Mouse (Mus musculus): ENCODE data around the gene Clic1. TPM values are rescaled to one million over a fixed set of nuclear protein-coding genes. Genes with fewer than 3 reads are reported as not detected.

Gene Clic1
- polyA plus RNA-seq, 1 experiment from 2014 or later, result 179 TPM

DNA sequence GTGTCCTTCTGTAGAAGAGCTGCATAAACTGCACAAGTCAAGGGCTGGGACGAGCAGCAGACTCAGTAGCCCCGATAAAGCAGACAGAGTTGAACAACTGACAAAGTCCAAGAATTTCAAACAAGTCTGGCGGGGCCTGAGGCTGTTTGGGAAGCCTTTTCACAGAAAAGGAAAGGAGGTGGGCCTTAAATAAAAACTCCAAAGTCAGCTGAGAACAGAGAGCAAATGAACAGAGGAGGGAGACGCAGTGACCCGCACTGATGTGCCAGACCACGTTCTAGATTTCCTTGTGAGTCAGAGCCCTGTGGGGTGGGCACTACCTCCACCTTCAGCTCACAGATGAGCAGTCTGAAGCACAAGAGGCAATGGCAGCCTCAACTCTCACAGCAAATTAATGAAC is 14.9 kb upstream of the Clic1 start:
- peaks cover 8% of the 10 kb centered on the region for H3K4me1 ChIP-seq
- H3K4me3 ChIP-seq, result no peak overlapping the region
- 0 out of 2 replicates have a peak overlapping the region, but pooled peaks have one; percentile 11 for H3K27ac ChIP-seq
- H3K36me3 ChIP-seq (replicated peaks), result no peaks in the 10 kb centered on the region
- no peak for DNase-seq (ENCODE audit: extremely low spot score, low spot score)
- no peaks in the 10 kb centered on the region for H3K9me3 ChIP-seq
- 0 out of 2 replicates have a peak, but pooled peaks cover 3% of the 10 kb centered on the region for H3K27me3 ChIP-seq (ENCODE audit: poor library complexity, severe bottlenecking)
- 84% methylated on average over 6 of the region's 6 CpGs for WGBS

DNA sequence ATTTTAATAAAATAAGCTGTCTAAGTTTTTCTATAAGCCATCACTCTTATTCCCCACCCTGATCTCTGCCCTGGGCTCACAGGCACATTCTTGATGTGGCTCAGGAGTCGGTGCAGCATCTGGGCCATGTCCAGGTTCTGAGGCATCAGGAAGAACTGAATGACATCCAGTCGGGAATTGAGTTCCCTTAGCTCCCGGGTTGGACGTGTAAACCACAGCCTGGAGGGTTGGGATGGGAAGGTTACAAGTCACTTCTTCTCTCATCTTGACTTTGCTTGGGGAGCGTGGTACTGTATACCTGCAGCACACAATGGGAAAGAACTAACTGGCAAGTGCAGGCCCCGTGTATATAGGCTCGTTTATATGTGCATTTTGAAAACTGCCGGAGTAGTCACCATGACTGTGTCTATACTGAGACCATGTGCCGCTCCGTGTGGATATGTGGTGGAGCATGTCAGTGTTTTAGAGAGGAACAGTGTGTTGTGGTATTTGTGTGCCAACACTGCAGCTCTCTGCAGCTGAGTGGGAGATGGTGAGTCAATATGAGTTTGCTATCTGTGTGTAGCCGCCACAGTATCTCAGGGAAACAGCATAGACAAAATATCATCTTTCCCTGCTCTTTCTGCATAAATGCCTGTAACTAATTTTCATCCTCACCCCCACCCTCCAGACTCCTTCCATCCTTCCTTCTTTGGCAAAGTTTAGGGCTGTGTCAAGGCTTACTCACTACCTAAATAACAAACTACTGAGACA is 10.5 kb upstream of the Clic1 start:
- Histone ChIP-seq H3K4me3 (no peak overlapping the region), H3K36me3 (replicated peaks) (no peaks in the 10 kb centered on the region), H3K9me3 (no peaks in the 10 kb centered on the region), H3K27me3 (ENCODE audit: poor library complexity, severe bottlenecking) (no peaks in the 10 kb centered on the region), H3K4me1 (no peaks in the 10 kb centered on the region), H3K27ac (no peak overlapping the region)
- no peak for DNase-seq (ENCODE audit: extremely low spot score, low spot score)
- 91% methylated on average over 11 of the region's 11 CpGs for WGBS

DNA sequence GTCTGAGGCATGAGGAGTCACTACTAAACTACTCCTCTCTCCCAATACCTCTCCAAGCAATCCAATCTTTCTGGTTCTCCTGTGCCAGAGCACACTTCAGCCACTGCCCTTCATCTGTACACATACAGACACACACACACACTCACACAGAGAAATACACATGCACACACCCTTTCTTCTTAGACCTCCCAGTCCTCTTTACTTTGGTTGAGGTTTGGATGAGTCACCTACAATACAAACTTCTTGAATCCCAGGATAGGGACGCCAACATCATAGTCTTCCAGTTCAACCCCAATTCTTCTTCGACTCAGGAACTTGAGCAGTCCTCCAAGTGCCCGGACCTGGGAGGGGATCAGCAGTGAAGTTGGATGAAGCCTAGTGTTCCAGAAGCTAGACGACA is 6.0 kb upstream of the Clic1 start:
- 89% methylated on average over 4 of the region's 4 CpGs for WGBS
- H3K4me1 ChIP-seq, result peaks cover 40% of the 10 kb centered on the region

DNA sequence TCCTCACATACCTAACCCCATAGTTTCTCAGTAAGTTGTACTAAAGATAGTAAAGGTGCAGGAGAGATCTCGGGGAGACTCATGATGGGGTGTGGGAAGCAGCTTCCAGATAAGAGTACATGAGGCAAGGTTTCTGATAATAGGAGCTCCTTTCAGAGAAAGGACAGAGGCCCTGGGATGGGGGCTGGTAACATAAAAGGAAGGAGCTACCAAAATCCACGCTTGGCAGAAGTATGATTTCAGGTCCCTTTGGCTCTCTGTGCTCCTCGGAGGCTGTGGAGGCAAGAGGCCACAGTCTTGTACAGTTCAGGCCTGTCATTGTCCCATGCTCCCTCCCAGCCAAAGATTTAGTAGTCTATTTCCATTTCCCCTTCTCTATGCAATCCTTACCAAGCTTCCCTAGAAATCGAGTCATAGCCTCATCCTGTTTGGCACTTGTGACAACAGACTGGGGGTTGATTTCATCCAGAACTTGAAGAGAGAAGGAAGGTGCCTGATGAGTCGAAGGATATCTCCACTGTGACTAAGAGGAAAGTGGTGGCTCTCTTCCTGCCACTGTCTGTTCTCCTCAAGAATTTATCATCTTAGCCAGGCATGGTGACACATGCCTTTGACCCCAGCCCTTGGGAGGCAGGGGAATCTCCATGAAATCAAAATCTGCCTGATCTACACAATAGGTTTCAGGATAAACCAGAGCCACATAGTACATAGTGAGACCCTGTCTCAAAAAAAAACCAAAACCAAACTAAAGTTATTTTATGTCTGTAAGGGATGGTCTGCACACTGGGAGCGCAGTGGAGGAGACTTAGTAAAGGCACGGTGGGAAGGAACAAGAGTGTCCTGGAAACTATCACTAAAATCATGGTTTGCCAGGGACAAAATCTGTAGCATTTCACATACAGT is 4.6 kb upstream of the Clic1 start:
- WGBS, result 87% methylated on average over 7 of the region's 7 CpGs
- DNase-seq (ENCODE audit: extremely low spot score, low spot score), result no peak
- Histone ChIP-seq H3K4me1 (peaks cover 54% of the 10 kb centered on the region), H3K9me3 (no peaks in the 10 kb centered on the region), H3K4me3 (peak overlapping the region; percentile 70), H3K27ac (peak overlapping the region; percentile 98), H3K36me3 (replicated peaks) (no peaks in the 10 kb centered on the region), H3K27me3 (ENCODE audit: poor library complexity, severe bottlenecking) (no peaks in the 10 kb centered on the region)

More for the DNA sequence above, 6.0 kb upstream of the Clic1 start:
- no peak for DNase-seq (ENCODE audit: extremely low spot score, low spot score)
- no peaks in the 10 kb centered on the region for H3K9me3 ChIP-seq
- H3K4me3 ChIP-seq, result no peak overlapping the region
- no peaks in the 10 kb centered on the region for H3K36me3 ChIP-seq (replicated peaks)
- 0 out of 2 replicates have a peak overlapping the region, but pooled peaks have one; percentile 35 for H3K27ac ChIP-seq
- H3K27me3 ChIP-seq (ENCODE audit: poor library complexity, severe bottlenecking), result no peaks in the 10 kb centered on the region

DNA sequence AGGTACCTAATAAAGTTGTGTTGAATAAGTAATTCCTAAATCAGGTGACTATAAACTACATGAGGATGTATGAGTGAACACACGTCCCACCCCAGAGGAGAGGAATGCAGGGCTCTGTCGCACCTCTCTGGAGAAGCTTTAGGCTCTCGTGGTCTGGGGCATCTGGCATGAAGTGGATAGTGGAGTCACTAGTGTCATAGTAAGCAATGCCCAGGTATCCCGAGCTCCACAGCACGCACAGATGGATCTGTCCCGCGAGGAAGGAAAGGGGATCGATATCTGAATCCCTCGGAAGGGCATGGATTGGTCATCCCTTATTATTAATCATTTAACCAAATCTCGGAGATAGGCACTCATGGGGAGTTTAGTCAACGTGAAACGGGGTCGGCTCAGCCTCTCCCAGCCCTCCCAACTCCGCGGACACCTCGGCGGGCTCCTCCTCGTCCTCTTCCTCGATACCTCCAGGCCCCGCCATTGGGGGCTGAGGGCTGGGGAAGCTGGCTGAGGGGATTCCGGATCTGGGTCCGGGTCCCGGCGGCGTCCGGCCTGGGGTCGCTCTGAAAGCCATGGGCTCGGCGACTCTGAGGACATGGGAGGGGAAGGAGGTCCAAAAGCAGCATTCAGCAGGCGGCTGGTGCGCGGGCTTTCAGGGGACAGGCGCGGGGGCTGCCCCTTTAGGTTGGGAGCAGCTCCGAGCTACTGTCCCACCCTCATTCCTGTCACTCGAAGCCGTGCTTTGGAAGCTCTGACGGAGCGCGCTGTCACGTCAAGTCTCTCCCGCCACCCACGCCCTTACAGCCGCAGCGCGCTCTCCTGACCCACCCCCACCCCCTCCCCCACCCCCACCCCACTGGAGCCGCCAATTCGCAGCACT is 3.7 kb upstream of the Clic1 start:
- Histone ChIP-seq H3K36me3 (replicated peaks) (no peaks in the 10 kb centered on the region), H3K4me1 (peaks cover 63% of the 10 kb centered on the region), H3K4me3 (peak overlapping the region; percentile 70), H3K27me3 (ENCODE audit: poor library complexity, severe bottlenecking) (no peaks in the 10 kb centered on the region), H3K27ac (peak overlapping the region; percentile 98), H3K9me3 (no peaks in the 10 kb centered on the region)
- WGBS, result 8% methylated on average over 48 of the region's 48 CpGs
- no peak for DNase-seq (ENCODE audit: extremely low spot score, low spot score)

DNA sequence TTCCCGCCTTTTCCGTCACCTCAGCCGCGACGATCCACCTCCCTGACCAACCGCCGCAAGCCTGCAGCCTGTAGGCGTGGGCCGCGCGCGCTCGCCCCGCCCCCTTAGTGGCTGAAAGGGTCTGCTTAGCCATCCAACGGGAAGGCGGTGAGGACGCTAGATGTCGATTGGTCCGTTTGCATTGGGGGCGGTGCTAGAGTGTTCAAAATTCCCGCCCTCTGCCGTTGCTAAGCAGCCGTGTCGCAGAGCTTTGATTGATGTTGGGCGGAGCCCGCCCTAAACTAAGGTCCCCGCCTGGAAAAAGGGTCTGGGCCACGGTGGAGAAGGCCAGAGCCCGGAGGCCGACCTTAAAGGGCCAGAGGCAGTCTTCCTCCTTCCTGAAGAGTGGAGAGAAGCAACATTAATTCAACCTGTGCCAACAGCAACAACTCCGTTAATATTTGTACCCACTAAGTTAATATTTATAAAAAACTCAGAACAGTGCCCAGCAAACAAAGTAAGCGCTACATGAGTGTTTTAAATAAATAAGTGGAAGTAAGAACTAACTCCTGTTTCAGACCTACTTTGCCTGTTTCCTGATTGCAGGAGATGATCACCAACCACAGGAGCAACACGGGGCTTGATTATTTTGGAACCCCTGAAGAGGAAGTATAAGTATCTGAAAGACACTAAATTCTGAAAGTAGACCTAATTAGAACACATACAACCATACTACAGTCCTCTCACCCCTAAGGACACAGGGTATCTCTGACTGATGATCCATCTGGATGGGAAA is 2.9 kb upstream of the Clic1 start, which contains the start of gene Msh5:
TSS of gene Msh5 (minus strand) at position 65 of the 775 bp plus-strand sequence.
- 3% methylated on average over 33 of the region's 33 CpGs for whole genome bisulfite sequencing

DNA sequence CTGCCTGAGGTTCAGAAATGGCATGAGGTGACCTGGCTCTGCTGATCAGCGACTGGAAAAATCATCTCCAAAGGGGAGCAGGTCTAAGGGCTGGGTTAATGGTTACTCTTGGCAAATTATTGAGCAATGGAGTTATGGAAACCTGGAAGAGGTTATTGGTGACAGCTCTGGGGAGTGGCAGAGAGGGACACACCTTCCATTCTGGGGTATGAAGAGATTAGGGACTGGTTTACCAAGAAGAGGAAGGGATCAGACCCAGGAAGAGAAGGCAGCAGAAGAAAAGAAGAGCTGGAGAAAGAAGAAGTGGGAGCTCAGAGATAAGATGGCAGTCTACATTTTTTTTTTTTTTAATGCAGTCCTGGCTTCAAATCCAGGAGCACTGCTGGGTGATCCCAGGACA is 2.1 kb upstream of the Clic1 start:
- Histone ChIP-seq H3K27ac (peak overlapping the region; percentile 98), H3K36me3 (replicated peaks) (peaks cover 7% of the 10 kb centered on the region), H3K4me3 (peak overlapping the region; percentile 19; the same call in 1 of the 2 replicates), H3K27me3 (ENCODE audit: poor library complexity, severe bottlenecking) (no peaks in the 10 kb centered on the region), H3K9me3 (no peaks in the 10 kb centered on the region), H3K4me1 (peaks cover 79% of the 10 kb centered on the region)
- DNase-seq (ENCODE audit: extremely low spot score, low spot score), result no peak
- 54% methylated on average over 1 of the region's 1 CpGs for WGBS

More for the DNA sequence above, 2.9 kb upstream of the Clic1 start, which contains the start of gene Msh5:
- Histone ChIP-seq H3K27me3 (ENCODE audit: poor library complexity, severe bottlenecking) (no peaks in the 10 kb centered on the region), H3K4me1 (peaks cover 71% of the 10 kb centered on the region), H3K4me3 (peak within 1 kb of the TSS; percentile 70), H3K36me3 (replicated peaks) (no peaks in the 10 kb centered on the region), H3K9me3 (no peaks in the 10 kb centered on the region), H3K27ac (peak within 1 kb of the TSS; percentile 98)
- peak; percentile 100 for DNase-seq (ENCODE audit: extremely low spot score, low spot score)

DNA sequence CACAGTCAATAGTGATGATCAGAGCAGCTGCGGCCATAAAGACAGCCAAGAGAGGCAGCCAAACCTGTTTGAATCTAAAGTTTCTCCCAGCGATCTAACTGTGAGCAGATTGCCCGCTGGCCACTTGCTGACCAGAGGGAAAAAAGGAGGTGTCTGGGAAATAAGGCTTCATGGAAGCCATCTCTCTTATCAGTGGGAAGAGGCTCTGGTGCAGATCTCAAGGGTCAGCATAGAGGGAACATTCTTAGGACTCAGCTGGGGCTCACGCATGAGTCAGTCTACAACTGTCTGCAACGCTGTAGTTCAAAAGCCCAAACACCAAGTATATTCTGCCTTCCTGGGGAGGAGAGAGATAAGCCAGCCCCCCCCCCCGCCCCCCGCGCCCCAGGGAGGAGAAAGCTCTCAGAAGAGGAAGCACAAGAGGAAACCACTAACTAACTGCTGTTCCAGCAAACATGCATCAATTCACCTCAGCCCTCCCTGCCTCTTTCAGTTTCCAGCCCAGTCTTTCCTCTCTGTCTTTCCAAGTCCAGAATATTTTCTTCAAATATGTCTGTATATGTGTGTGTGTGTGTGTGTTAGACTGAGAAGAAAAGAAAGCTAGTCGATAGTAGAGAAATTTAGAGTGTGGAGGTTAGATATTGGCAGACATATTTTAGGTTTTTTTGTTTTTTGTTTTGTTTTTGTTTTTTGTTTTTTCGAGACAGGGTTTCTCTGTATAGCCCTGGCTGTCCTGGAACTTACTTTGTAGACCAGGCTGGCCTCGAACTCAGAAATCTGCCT is 1.4 kb upstream of the Clic1 start:
- 44% methylated on average over 11 of the region's 11 CpGs for WGBS
- H3K4me3 ChIP-seq, result peak overlapping the region; percentile 19; the same call in 1 of the 2 replicates
- H3K27me3 ChIP-seq (ENCODE audit: poor library complexity, severe bottlenecking), result no peaks in the 10 kb centered on the region
- H3K9me3 ChIP-seq, result no peaks in the 10 kb centered on the region
- peak overlapping the region; percentile 98 for H3K27ac ChIP-seq
- peaks cover 13% of the 10 kb centered on the region for H3K36me3 ChIP-seq (replicated peaks)
- no peak for DNase-seq (ENCODE audit: extremely low spot score, low spot score)
- H3K4me1 ChIP-seq, result peaks cover 83% of the 10 kb centered on the region

DNA sequence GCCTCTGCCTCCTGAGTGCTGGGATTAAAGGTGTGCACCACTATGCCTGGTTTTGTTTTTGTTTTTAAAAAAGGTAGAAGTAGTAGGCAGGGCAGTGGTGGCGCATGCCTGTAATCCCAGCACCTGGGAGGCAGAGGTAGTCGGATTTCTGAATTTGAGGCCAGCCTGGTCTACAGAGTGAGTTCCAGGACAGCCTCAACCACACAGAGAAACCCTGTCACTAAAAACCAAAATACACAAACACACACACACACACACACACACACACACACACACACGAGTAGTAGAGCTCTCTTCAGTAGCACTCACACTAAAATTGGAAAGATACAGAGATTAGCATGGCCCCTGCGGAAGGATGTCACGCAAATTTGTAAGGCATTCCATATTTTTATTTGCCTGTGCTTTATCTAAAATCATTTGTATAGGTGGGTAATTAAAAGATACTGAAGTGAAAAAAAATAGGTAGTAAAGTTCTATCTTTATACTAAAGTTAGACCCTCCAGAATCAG is 780 bp upstream of the Clic1 start:
- Histone ChIP-seq H3K9me3 (peaks cover 3% of the 10 kb centered on the region; the same call in 1 of the 2 replicates), H3K27ac (peak overlapping the region; percentile 98), H3K4me1 (peaks cover 83% of the 10 kb centered on the region), H3K27me3 (ENCODE audit: poor library complexity, severe bottlenecking) (no peaks in the 10 kb centered on the region), H3K4me3 (peak overlapping the region; percentile 72; the same call in 1 of the 2 replicates), H3K36me3 (replicated peaks) (peaks cover 20% of the 10 kb centered on the region)
- no peak for DNase-seq (ENCODE audit: extremely low spot score, low spot score)
- 73% methylated on average over 5 of the region's 5 CpGs for WGBS

DNA sequence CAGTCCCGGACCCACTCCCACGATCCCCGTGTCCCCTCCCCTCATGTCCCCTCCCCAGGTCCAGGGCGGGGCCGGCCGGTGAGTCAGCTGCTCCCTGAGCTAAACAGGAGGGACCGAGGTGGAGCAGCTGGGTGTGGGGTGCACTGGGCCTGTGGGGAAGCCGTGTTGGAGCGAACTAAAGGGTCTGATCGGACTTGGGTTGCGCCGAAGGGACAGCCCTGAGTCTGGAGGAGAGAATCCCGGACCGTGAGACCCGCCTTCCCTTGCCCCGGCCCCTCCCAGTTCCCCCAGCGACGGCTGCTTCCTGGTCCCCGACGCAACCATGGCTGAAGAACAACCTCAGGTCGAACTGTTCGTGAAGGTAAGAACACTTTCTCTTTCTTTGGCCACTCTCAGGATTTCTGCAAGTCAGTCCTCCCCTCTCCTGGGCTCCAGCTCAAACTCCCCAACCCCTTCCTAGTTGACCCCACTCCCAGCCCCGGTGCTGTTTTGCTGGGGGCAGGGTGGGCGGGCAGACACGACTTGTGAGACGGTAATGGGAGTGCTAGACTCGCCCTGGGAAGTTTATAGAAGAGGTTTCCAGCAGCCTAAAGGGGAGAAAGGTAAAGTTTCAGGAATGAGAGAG is 472 bp downstream of the Clic1 start:
- H3K27ac ChIP-seq, result peak overlapping the region; percentile 98
- peak; percentile 73 for DNase-seq (ENCODE audit: extremely low spot score, low spot score)
- H3K4me1 ChIP-seq, result peaks cover 78% of the 10 kb centered on the region
- H3K36me3 ChIP-seq (replicated peaks), result peaks cover 32% of the 10 kb centered on the region
- no peaks in the 10 kb centered on the region for H3K27me3 ChIP-seq (ENCODE audit: poor library complexity, severe bottlenecking)
- peak overlapping the region; percentile 72 for H3K4me3 ChIP-seq
- peaks cover 8% of the 10 kb centered on the region; the same call in 1 of the 2 replicates for H3K9me3 ChIP-seq
- under 1% methylated on average over 27 of the region's 27 CpGs for WGBS

Data from forebrain, embryonic 10.5 days (tissue).